Mouse (Mus musculus): ENCODE data around the gene Adamts18. TPM values are rescaled to one million over a fixed set of nuclear protein-coding genes. Genes with fewer than 3 reads are reported as not detected.
"Not testable (repeated sequence)": the region's sequence is repeated elsewhere in the genome, so short reads cannot be mapped to it uniquely, and the experiment has no call there.

The Adamts18 gene
- total RNA-seq, 2 experiments from 2014 or later: 11.8 to 12.8 TPM

DNA sequence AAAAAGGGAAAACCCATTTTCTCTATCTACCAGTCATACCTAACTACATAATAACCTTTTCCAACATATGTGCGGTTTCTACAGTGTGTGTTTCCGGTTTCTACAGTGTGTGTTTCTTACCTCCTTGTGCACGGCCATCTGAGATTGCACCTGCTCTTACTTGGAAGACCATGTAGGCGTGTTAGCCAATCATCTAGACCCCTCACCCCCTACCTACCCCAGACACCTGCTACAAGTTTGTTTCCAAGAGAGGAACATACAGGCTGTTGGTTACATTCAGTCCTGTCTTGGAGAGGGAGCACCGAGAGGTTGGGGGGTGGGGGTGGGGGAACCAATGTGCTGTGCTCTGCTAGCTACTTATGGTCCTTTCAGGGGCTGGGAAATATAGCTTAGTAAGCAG lies 1.9 kb downstream of the Adamts18 start:
- intact Hi-C loops (cut with DNase I): loop anchor here (10.0 kb wide), 2 partner anchors 138 to 182 kb away; no protein-coding TSS in a partner anchor
- peak; percentile 19 for DNase-seq

DNA sequence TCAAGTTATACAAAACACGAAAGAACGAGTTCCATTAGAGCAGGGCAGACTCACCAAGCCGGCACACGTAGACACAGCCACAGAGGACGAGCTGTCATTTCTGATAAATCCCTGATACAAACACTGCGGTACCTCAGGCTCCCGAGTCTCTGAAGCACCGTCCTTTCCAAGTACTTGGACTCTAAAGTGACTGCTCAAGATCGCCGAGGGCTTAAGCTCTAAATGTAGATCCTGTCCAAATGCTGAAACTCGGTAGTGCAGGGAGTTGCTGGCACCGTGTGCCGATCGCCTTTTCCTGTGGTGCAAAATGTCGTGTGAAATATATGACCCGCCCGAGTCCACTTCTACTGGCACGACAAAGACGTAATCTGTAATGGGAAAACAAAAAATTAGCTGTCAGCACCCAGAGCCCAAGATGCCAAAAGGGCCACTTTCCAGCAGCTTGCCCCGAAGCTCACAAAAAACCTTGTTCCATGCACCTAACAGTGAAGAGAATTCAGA lies 3.7 kb downstream of the Adamts18 start:
- intact Hi-C loops (cut with DNase I): loop anchor here (10.0 kb wide), 2 partner anchors 140 to 180 kb away; no protein-coding TSS in a partner anchor
- peak; percentile 33 for DNase-seq

GRCm38 (mm10) chr8:113838211-113838610 lies 10.3 kb downstream of the Adamts18 start:
- DNase-seq: peak; percentile 53
- intact Hi-C loops (cut with DNase I): no loop called here

DNA sequence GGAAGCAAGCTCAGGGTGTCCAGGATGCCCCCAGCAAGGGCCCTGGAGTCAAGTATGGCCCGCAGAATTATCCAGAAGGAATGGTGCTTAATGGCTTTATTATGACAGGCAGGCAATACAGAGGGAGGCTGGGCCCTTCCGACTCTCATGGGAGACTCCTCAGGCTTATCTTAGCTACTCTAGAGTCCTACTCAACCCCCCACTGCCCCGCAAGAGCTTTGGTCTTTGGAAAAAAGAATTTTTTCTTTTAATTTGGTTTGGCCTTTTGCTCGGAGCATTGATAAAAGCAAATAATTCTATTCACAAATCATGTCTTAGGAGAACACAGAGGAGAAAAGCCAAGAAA lies 11.0 kb downstream of the Adamts18 start:
- intact Hi-C loops (cut with DNase I): no loop called here
- no peak for DNase-seq

DNA sequence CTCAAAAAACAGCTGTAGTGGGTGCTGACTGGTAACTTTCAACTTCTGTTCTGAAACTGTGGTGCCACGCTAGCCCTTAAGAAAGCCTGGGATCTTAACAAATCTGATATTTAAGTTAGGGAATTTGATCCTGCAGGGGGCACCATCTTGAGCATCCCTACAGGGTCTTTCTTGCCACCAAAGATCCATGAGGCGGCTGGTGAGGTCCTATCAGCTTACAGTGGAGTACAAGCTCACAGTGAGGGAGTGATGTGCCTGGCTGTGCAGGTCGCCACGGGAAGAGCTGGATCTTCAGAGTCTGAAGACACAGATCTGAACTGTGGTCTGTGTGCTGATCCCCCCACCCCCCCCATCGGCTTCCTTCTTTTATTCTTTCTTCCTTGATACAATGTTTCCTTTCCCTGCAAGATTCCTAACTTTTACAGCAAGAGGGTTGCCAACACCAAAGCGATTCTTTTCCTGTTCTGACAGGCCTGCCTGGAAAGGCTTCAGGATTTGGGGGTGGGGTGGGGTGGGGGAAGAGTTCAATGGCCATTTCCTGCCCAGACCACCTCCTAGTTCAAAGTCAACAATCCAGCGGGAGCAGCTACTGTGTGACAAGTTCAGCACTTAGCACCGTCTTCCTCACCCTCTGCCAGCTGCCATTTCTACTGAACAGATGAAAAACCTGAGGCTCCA lies 11.5 kb downstream of the Adamts18 start:
- no peak for DNase-seq
- intact Hi-C loops (cut with DNase I): no loop called here

DNA sequence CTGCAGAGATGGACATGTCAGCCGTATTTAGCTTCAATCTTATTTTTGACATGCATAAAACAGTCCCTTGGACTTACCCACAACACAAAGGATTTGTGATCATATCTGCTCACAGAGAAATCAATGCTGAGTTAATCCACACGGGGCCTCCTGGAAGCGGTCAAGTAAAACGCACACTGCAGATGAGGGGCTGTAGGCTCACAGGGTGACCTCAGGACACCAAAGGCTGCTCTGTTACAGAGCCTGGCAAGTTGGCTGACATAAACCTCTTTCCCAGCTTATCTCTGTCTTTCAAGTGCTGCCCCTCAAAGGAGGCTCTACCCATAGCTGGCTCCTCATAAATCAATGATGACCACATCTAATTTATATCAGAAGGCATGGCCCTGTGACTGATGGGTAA lies 14.9 kb downstream of the Adamts18 start:
- no peak for DNase-seq
- intact Hi-C loops (cut with DNase I): no loop called here

- intact Hi-C loops (cut with DNase I): no loop called here
- no peak for DNase-seq
These were observed 21.3 kb downstream of the Adamts18 start for GRCm38 (mm10) chr8:113827270-113827669.

DNA sequence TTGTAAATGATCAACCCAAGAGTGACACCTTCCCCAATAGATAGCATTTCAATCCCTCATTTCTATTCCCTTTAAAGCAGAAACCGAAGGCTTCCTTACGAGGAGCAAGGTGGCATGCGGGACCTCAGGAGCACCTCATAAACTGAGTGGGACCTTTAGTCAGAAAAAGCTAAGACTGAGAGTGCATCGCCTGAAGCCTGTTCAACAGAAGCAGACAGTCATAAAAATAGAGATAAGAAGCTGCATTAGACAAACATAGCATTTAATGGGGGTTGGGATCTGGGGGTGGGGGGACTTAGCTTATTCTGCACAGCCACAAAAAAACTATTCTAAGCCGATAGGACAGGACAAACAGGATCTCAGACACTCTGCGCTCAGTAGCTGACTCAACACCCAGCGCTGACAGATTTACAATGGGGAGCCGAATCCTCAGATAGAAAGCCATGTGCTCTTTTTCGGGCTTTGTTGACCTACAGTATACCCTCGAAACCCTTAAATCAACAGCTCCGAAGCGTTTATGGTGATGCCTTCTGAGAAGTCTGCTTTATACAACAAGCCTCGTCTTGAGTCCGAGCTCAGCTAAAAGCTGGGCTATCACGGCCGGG lies 27.5 kb downstream of the Adamts18 start:
- DNase-seq: no peak
- intact Hi-C loops (cut with DNase I): no loop called here

- intact Hi-C loops (cut with DNase I): no loop called here
- DNase-seq: no peak
These were observed 34.6 kb downstream of the Adamts18 start for GRCm38 (mm10) chr8:113813966-113814365.

GRCm38 (mm10) chr8:113811521-113811920 lies 37.0 kb downstream of the Adamts18 start:
- no peak for DNase-seq
- intact Hi-C loops (cut with DNase I): no loop called here

GRCm38 (mm10) chr8:113809929-113810328 lies 38.6 kb downstream of the Adamts18 start:
- intact Hi-C loops (cut with DNase I): no loop called here

DNA sequence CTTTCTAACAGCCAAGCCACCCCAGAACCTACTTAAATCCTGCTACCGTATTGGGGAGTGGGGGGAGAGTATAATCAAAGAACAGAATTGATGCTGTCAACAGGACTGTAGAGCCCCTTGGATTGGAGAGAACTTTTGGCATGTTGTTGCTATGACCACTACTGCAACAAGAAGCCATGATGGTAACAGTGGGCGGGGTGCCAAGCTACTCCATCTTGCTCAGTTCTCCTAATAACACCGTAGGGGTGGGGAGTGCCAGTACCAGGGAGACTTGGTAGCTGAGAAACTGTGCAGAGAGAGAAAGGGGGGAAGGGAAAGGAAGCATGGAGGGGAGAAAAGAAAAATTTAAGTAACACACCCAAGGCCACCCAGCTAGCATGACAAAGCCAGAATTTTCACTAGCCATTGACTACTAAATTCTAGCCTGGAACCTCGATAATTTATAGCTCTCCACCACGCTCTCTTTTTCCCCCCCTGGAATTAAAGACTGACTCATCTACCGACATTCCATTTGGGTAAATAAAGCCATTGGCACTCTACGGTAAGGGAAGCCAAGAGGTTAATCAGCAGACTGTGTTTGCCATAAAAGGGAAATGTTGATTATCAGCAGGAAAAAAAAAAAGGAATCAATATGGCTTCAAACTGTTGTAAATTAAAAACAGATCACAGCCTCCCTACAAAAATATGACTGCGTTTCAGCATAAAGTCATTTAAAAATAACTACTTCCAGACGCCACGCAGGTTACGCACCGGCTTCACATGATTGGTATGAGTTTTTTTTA lies 44.5 kb downstream of the Adamts18 start:
- peak; percentile 21 for DNase-seq
- intact Hi-C loops (cut with DNase I): no loop called here

More at GRCm38 (mm10) chr8:113809929-113810328, 38.6 kb downstream of the Adamts18 start:
- no peak for DNase-seq

DNA sequence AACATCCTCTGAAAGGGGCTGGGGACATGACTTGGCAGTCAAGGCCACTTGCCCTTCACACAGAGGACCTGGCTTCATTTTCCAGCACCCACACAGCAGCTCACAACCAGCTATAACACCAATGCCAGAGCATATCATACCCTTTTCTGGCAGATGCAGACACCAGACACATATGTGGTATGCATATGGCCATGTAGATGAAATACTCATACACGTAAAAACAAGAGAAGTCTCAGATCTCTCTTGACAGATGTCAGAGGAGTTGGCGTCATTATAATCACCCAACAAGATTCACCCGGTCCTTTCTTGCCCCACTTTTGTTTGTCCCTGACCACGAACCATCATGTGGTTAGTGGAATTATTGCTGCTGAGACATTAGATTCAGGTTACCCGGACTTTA lies 47.0 kb downstream of the Adamts18 start:
- intact Hi-C loops (cut with DNase I): no loop called here
- DNase-seq: no peak

GRCm38 (mm10) chr8:113800556-113800955 lies 48.0 kb downstream of the Adamts18 start:
- DNase-seq: peak; percentile 24
- intact Hi-C loops (cut with DNase I): not testable (repeated sequence)

DNA sequence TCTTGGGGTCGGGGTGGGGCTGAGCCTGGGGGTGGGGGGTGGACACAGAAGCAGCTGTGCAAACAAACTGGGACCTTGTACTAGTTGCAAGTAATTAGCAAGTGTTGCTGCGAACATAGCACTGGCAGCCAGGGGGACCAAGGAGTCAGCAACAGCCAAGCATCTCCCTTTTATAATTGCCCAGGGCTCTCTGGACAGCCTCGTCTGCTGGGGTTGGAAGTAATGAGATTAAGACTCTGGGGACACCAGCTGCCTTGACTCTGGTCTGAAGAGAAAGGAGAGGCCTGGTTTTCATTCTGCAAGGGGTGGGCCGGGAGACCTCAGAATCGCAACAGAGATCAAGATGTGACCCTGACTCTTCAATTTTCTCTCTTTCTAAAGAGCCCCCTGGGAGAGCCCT lies 49.0 kb downstream of the Adamts18 start:
- intact Hi-C loops (cut with DNase I): no loop called here
- peak; percentile 34 for DNase-seq

DNA sequence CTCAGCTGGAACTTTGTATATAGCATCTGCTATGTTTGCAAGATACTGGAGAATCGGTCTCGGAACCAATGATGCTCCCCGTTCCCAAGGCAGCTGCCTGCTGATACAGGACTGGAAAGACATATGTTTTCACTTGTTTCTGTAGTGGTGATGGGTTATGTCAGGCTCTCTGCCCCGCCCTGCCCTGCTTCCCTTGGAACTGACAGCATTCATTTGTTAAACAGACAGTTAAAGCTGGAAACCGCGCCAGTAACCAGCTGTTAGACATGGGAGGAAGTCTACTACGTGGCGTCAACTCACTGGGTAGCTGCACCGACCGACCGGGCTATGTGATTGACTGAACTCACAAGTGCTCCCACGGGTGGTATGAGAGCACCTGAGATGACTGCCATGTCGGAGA lies 56.7 kb downstream of the Adamts18 start:
- DNase-seq: peak; percentile 73
- intact Hi-C loops (cut with DNase I): no loop called here

DNA sequence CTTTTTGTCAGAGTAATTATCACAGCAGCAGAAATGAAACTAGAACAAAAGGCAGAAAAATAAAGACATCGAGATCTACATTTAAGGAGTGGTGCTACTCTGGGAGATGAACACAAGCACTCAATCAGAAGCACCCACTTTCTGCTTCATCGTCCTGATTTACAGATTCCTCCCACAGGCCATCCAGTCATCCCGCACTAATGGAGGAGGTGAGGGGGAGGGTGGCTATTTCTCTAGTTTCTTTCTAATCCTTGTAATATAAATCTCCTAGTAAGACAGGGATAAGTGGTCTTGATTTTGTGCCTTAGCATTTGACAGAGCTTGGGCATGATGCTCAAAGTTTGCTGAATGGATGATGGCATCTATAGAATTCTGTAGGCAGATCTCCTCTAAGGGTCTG lies 57.5 kb downstream of the Adamts18 start:
- DNase-seq: no peak
- intact Hi-C loops (cut with DNase I): no loop called here

GRCm38 (mm10) chr8:113783711-113784110 lies 64.8 kb downstream of the Adamts18 start:
- DNase-seq: no peak
- intact Hi-C loops (cut with DNase I): no loop called here

DNA sequence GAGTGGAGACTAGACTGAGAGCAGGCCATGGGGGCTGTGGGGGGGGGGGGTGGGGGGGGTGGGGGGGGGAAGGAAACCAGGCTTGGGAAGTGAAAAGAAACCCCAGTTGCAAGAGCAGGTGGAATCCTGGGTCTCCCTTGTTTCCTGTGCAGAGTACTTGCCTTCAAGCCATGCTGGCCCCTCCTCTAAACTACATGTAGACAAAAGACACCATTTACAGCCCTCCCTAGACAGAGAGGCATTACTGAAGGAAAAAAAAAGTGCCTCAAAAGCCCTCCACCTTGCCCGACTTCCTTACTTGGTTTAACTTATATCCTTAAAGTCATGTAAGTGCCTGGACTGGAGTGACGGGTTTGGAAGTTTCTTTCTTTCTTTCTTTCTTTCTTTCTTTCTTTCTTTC lies 67.0 kb downstream of the Adamts18 start:
- intact Hi-C loops (cut with DNase I): no loop called here
- no peak for DNase-seq

DNA sequence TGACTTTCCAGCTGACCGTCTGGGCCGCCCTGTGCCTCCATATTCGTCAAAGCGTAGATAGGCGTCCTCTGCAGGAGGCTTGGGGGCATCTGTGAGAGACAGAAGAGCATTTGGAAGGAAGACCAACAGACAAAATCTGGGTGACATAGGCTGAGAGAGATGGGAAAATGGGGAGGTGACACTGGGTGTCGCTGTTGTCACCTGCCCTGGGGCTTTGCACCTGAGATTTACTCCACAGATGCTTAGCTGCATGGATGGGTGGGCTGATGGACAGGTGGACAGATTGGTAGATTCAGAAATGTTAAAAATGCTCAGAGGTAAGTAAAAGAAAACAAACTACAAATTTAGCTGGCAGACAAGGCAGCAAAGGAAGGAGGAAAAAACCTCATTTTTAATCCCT lies 73.2 kb downstream of the Adamts18 start:
- intact Hi-C loops (cut with DNase I): no loop called here
- no peak for DNase-seq

GRCm38 (mm10) chr8:113768861-113769410 lies 79.6 kb downstream of the Adamts18 start:
- no peak for DNase-seq
- intact Hi-C loops (cut with DNase I): no loop called here
